Mouse (Mus musculus): ENCODE measurements at regions not wholly inside any gene's neighbourhood (a gene's known extent, or its start where the extent isn't known, plus 50 kb on each side); places are given as distances from the start of the nearest gene placed in this dataset.

GRCm38 (mm10) chr13:110580570-110580969, 185.7 kb downstream of the Plk2 start:
- TF ChIP-seq CTCF (IDR thresholded peaks at IDR 0.05; ENCODE audit: low read depth) (no peak), EP300 (IDR thresholded peaks at IDR 0.05; ENCODE audit: low read depth) (no peak)
